Mouse (Mus musculus): ENCODE data around the gene Lrig1. TPM values are rescaled to one million over a fixed set of nuclear protein-coding genes. Genes with fewer than 3 reads are reported as not detected.

Lrig1 gene
- polyA plus RNA-seq, 1 experiment from 2014 or later: 8.0 TPM

- no peaks in the 10 kb centered on the region for H3K9me3 ChIP-seq (replicated peaks)
- no peaks in the 10 kb centered on the region for H3K27me3 ChIP-seq
- 53% methylated on average over 12 of the region's 12 CpGs for WGBS
- H3K27ac ChIP-seq: peak overlapping the region; percentile 39
- H3K36me3 ChIP-seq: 0 out of 2 replicates have a peak, but pooled peaks cover 4% of the 10 kb centered on the region
- H3K9ac ChIP-seq: no peak overlapping the region
- peak overlapping the region; percentile 12; the same call in 1 of the 2 replicates for H3K4me2 ChIP-seq
- ATAC-seq (replicated peaks; ENCODE audit: insufficient number of reproducible peaks, insufficient read depth, low FRiP score, low read depth): no peak
- peaks cover 41% of the 10 kb centered on the region for H3K4me1 ChIP-seq (replicated peaks)
- no peak overlapping the region for H3K4me3 ChIP-seq
Observed at GRCm38 (mm10) chr6:94657204-94658135, 42.5 kb downstream of the Lrig1 start.

GRCm38 (mm10) chr6:94655818-94656478 lies 44.0 kb downstream of the Lrig1 start:
- Histone ChIP-seq H3K4me3 (no peak overlapping the region), H3K9ac (no peak overlapping the region), H3K27me3 (no peaks in the 10 kb centered on the region), H3K9me3 (replicated peaks) (no peaks in the 10 kb centered on the region), H3K27ac (no peak overlapping the region), H3K4me1 (replicated peaks) (peaks cover 41% of the 10 kb centered on the region), H3K36me3 (0 out of 2 replicates have a peak, but pooled peaks cover 4% of the 10 kb centered on the region), H3K4me2 (no peak overlapping the region)
- WGBS: 41% methylated on average over 5 of the region's 5 CpGs
- no peak; the same call in 1 of the 2 replicates for ATAC-seq (replicated peaks; ENCODE audit: insufficient number of reproducible peaks, insufficient read depth, low FRiP score, low read depth)

GRCm38 (mm10) chr6:94653388-94654316 lies 46.3 kb downstream of the Lrig1 start:
- no peak overlapping the region for H3K4me2 ChIP-seq
- 0 out of 2 replicates have a peak, but pooled peaks cover 4% of the 10 kb centered on the region for H3K36me3 ChIP-seq
- 76% methylated on average over 10 of the region's 10 CpGs for WGBS
- H3K4me3 ChIP-seq: no peak overlapping the region
- H3K9me3 ChIP-seq (replicated peaks): no peaks in the 10 kb centered on the region
- H3K27ac ChIP-seq: no peak overlapping the region
- no peaks in the 10 kb centered on the region for H3K27me3 ChIP-seq
- H3K9ac ChIP-seq: no peak overlapping the region
- peaks cover 41% of the 10 kb centered on the region for H3K4me1 ChIP-seq (replicated peaks)
- no peak for ATAC-seq (replicated peaks; ENCODE audit: insufficient number of reproducible peaks, insufficient read depth, low FRiP score, low read depth)

GRCm38 (mm10) chr6:94652659-94653213 lies 47.2 kb downstream of the Lrig1 start:
- Histone ChIP-seq H3K4me3 (no peak overlapping the region), H3K9me3 (replicated peaks) (no peaks in the 10 kb centered on the region)
- ATAC-seq (replicated peaks; ENCODE audit: insufficient number of reproducible peaks, insufficient read depth, low FRiP score, low read depth): no peak

GRCm38 (mm10) chr6:94651541-94651940 lies 48.4 kb downstream of the Lrig1 start:
- peaks cover 43% of the 10 kb centered on the region for H3K4me1 ChIP-seq (replicated peaks)
- 0 out of 2 replicates have a peak, but pooled peaks cover 4% of the 10 kb centered on the region for H3K36me3 ChIP-seq
- H3K4me3 ChIP-seq: no peak overlapping the region
- 72% methylated on average over 17 of the region's 17 CpGs for WGBS
- no peak overlapping the region for H3K4me2 ChIP-seq
- no peak for ATAC-seq (replicated peaks; ENCODE audit: insufficient number of reproducible peaks, insufficient read depth, low FRiP score, low read depth)
- H3K9ac ChIP-seq: no peak overlapping the region
- no peaks in the 10 kb centered on the region for H3K9me3 ChIP-seq (replicated peaks)
- no peaks in the 10 kb centered on the region for H3K27me3 ChIP-seq
- H3K27ac ChIP-seq: no peak overlapping the region

More at GRCm38 (mm10) chr6:94652659-94653213, 47.2 kb downstream of the Lrig1 start:
- H3K27me3 ChIP-seq: no peaks in the 10 kb centered on the region
- no peak overlapping the region for H3K4me2 ChIP-seq
- no peak overlapping the region for H3K27ac ChIP-seq
- peaks cover 42% of the 10 kb centered on the region for H3K4me1 ChIP-seq (replicated peaks)
- H3K9ac ChIP-seq: no peak overlapping the region
- WGBS: 55% methylated on average over 6 of the region's 6 CpGs
- 0 out of 2 replicates have a peak, but pooled peaks cover 4% of the 10 kb centered on the region for H3K36me3 ChIP-seq

- Histone ChIP-seq H3K27ac (no peak overlapping the region), H3K36me3 (0 out of 2 replicates have a peak, but pooled peaks cover 4% of the 10 kb centered on the region), H3K4me3 (no peak overlapping the region), H3K4me2 (no peak overlapping the region), H3K9me3 (replicated peaks) (no peaks in the 10 kb centered on the region), H3K27me3 (no peaks in the 10 kb centered on the region), H3K9ac (no peak overlapping the region), H3K4me1 (replicated peaks) (peaks cover 37% of the 10 kb centered on the region)
- ATAC-seq (replicated peaks; ENCODE audit: insufficient number of reproducible peaks, insufficient read depth, low FRiP score, low read depth): no peak
- 86% methylated on average over 1 of the region's 1 CpGs for WGBS
Observed at GRCm38 (mm10) chr6:94649637-94650036, 50.3 kb downstream of the Lrig1 start.

- Histone ChIP-seq H3K4me1 (replicated peaks) (peaks cover 45% of the 10 kb centered on the region), H3K36me3 (no peaks in the 10 kb centered on the region), H3K9ac (no peak overlapping the region), H3K4me3 (no peak overlapping the region), H3K4me2 (peak overlapping the region; percentile 34), H3K27ac (peak overlapping the region; percentile 91), H3K9me3 (replicated peaks) (no peaks in the 10 kb centered on the region), H3K27me3 (no peaks in the 10 kb centered on the region)
- ATAC-seq (replicated peaks; ENCODE audit: insufficient number of reproducible peaks, insufficient read depth, low FRiP score, low read depth): no peak
- WGBS: 25% methylated on average over 4 of the region's 4 CpGs
Observed at GRCm38 (mm10) chr6:94648496-94648895, 51.5 kb downstream of the Lrig1 start.

- Histone ChIP-seq H3K4me1 (replicated peaks) (peaks cover 45% of the 10 kb centered on the region), H3K36me3 (no peaks in the 10 kb centered on the region), H3K4me3 (no peak overlapping the region), H3K9ac (no peak overlapping the region), H3K27ac (peak overlapping the region; percentile 91), H3K27me3 (no peaks in the 10 kb centered on the region), H3K9me3 (replicated peaks) (no peaks in the 10 kb centered on the region), H3K4me2 (peak overlapping the region; percentile 34)
- peak; percentile 88 for ATAC-seq (replicated peaks; ENCODE audit: insufficient number of reproducible peaks, insufficient read depth, low FRiP score, low read depth)
- 13% methylated on average over 10 of the region's 10 CpGs for WGBS
Observed at GRCm38 (mm10) chr6:94647574-94648430, 52.2 kb downstream of the Lrig1 start.

GRCm38 (mm10) chr6:94646902-94647301 lies 53.1 kb downstream of the Lrig1 start:
- Histone ChIP-seq H3K27me3 (no peaks in the 10 kb centered on the region), H3K4me2 (no peak overlapping the region), H3K9ac (no peak overlapping the region), H3K4me1 (replicated peaks) (peaks cover 42% of the 10 kb centered on the region), H3K27ac (peak overlapping the region; percentile 91), H3K4me3 (no peak overlapping the region), H3K9me3 (replicated peaks) (no peaks in the 10 kb centered on the region), H3K36me3 (no peaks in the 10 kb centered on the region)
- 66% methylated on average over 6 of the region's 6 CpGs for WGBS
- ATAC-seq (replicated peaks; ENCODE audit: insufficient number of reproducible peaks, insufficient read depth, low FRiP score, low read depth): no peak
